Mouse (Mus musculus): ENCODE measurements around the gene Fads1. TPM values are rescaled to one million over a fixed set of nuclear protein-coding genes. Genes with fewer than 3 reads are reported as not detected.
A peak's percentile ranks its signal among the peaks of the same experiment; 100 is the strongest.

Gene Fads1
- 52.9 and 56.8 TPM in 2 replicates for polyA plus RNA-seq (2011; ENCODE audit: insufficient read depth, insufficient read length, low read depth, missing spikeins)

DNA sequence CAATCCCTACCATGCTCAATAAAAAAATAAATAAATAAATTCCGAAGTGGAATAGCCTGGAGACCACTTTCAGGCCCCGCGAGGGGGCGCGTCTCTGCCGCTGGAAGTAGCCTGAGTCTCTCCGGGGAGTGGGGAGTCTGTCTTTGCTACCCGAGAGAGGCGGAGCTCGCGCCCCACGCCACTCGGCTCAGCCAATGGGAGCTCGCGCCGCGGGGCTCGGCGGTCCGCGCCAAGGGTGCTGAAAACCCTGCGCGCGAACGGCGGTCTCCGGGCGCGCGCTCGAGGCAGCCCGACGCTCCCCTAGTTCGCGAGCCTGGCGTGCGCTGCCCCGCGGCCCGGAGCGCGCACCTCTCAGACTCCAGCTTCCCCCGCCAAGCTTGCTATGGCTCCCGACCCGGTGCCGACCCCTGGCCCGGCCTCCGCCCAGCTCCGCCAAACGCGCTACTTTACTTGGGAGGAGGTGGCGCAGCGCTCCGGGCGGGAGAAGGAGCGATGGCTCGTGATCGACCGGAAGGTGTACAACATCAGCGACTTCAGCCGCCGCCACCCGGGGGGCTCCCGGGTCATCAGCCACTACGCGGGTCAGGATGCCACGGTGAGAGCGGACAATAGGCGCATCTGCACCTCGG lies at the start of gene Fads1:
Gene Fads1 (plus strand): TSS at position 219 of the 629 bp plus-strand sequence.
- peak within 1 kb of the TSS; percentile 69 for H3K4me3 ChIP-seq (ENCODE audit: low read depth, low read length)
- peak within 1 kb of the TSS; percentile 73 for H3K9ac ChIP-seq (ENCODE audit: low read depth, poor library complexity, severe bottlenecking)
- TF ChIP-seq EP300 (IDR thresholded peaks at IDR 0.05; ENCODE audit: insufficient read depth, low read depth, low read length) (0 out of 2 replicates have a peak, but pooled peaks have one; percentile 21), CTCF (IDR thresholded peaks at IDR 0.05; ENCODE audit: low read depth, low read length) (peak; percentile 38), POLR2A (IDR thresholded peaks at IDR 0.05; ENCODE audit: insufficient read depth, low read length) (no peak)
- H3K27me3 ChIP-seq (ENCODE audit: control insufficient read depth, insufficient read depth, low read length, poor library complexity, severe bottlenecking) = no peaks in the 10 kb centered on the region
- no peaks in the 10 kb centered on the region for H3K4me1 ChIP-seq (ENCODE audit: control insufficient read depth, insufficient read depth, low read length)
- no peaks in the 10 kb centered on the region for H3K9me3 ChIP-seq (replicated peaks; ENCODE audit: control insufficient read depth, insufficient read depth, low read length, poor library complexity, severe bottlenecking)
- peak within 1 kb of the TSS; percentile 87 for H3K27ac ChIP-seq (ENCODE audit: insufficient read depth, low read length)
- H3K36me3 ChIP-seq (ENCODE audit: control insufficient read depth, insufficient read depth, low read length, poor library complexity, severe bottlenecking) = peaks cover 5% of the 10 kb centered on the region; the same call in 1 of the 2 replicates

DNA sequence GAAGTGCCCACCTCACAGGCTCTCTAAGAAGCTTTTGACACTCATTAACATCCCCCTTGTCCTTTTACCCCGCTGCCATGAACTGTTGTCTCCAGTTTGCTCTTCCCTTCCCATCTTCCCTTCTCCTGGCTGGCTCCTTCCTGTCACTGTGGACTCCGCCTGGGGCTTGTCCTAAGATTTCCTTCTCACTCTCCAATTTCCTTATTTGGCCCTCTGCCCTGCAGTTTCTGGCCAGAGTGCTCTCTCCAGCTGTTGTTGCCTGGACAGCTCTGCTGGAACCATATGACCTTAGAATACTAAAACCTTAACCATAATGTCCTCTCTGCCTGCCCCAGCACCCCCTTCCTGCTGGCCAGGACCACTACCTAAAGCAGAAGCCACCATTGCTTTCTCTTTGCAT lies 48.0 kb upstream of the Fads1 start:
- H3K9ac ChIP-seq (ENCODE audit: low read depth, poor library complexity, severe bottlenecking) = no peak overlapping the region
- no peaks in the 10 kb centered on the region for H3K9me3 ChIP-seq (replicated peaks; ENCODE audit: control insufficient read depth, insufficient read depth, low read length, poor library complexity, severe bottlenecking)
- no peaks in the 10 kb centered on the region for H3K36me3 ChIP-seq (ENCODE audit: control insufficient read depth, insufficient read depth, low read length, poor library complexity, severe bottlenecking)
- no peak overlapping the region for H3K4me3 ChIP-seq (ENCODE audit: low read depth, low read length)
- no peaks in the 10 kb centered on the region for H3K27me3 ChIP-seq (ENCODE audit: control insufficient read depth, insufficient read depth, low read length, poor library complexity, severe bottlenecking)
- no peak for TF ChIP-seq EP300 (IDR thresholded peaks at IDR 0.05; ENCODE audit: insufficient read depth, low read depth, low read length)
- TF ChIP-seq POLR2A (IDR thresholded peaks at IDR 0.05; ENCODE audit: insufficient read depth, low read length) = no peak
- no peak for TF ChIP-seq CTCF (IDR thresholded peaks at IDR 0.05; ENCODE audit: low read depth, low read length)
- peak overlapping the region; percentile 13; the same call in 1 of the 2 replicates for H3K27ac ChIP-seq (ENCODE audit: insufficient read depth, low read length)
- H3K4me1 ChIP-seq (ENCODE audit: control insufficient read depth, insufficient read depth, low read length) = peaks cover 2% of the 10 kb centered on the region

GRCm38 (mm10) chr19:10137423-10137822 lies 45.3 kb upstream of the Fads1 start:
- H3K4me1 ChIP-seq (ENCODE audit: control insufficient read depth, insufficient read depth, low read length) = peaks cover 2% of the 10 kb centered on the region
- H3K27ac ChIP-seq (ENCODE audit: insufficient read depth, low read length) = peak overlapping the region; percentile 26
- no peaks in the 10 kb centered on the region for H3K9me3 ChIP-seq (replicated peaks; ENCODE audit: control insufficient read depth, insufficient read depth, low read length, poor library complexity, severe bottlenecking)
- H3K4me3 ChIP-seq (ENCODE audit: low read depth, low read length) = 0 out of 2 replicates have a peak overlapping the region, but pooled peaks have one; percentile 5
- H3K27me3 ChIP-seq (ENCODE audit: control insufficient read depth, insufficient read depth, low read length, poor library complexity, severe bottlenecking) = no peaks in the 10 kb centered on the region
- H3K9ac ChIP-seq (ENCODE audit: low read depth, poor library complexity, severe bottlenecking) = no peak overlapping the region
- TF ChIP-seq POLR2A (IDR thresholded peaks at IDR 0.05; ENCODE audit: insufficient read depth, low read length) = no peak
- peak; percentile 87 for TF ChIP-seq EP300 (IDR thresholded peaks at IDR 0.05; ENCODE audit: insufficient read depth, low read depth, low read length)
- H3K36me3 ChIP-seq (ENCODE audit: control insufficient read depth, insufficient read depth, low read length, poor library complexity, severe bottlenecking) = no peaks in the 10 kb centered on the region

GRCm38 (mm10) chr19:10139736-10140135 lies 43.0 kb upstream of the Fads1 start:
- Histone ChIP-seq H3K4me1 (ENCODE audit: control insufficient read depth, insufficient read depth, low read length) (peaks cover 2% of the 10 kb centered on the region), H3K4me3 (ENCODE audit: low read depth, low read length) (no peak overlapping the region), H3K36me3 (ENCODE audit: control insufficient read depth, insufficient read depth, low read length, poor library complexity, severe bottlenecking) (no peaks in the 10 kb centered on the region)

GRCm38 (mm10) chr19:10143667-10144066 lies 39.0 kb upstream of the Fads1 start:
- peaks cover 2% of the 10 kb centered on the region for H3K4me1 ChIP-seq (ENCODE audit: control insufficient read depth, insufficient read depth, low read length)
- no peaks in the 10 kb centered on the region for H3K9me3 ChIP-seq (replicated peaks; ENCODE audit: control insufficient read depth, insufficient read depth, low read length, poor library complexity, severe bottlenecking)
- H3K27me3 ChIP-seq (ENCODE audit: control insufficient read depth, insufficient read depth, low read length, poor library complexity, severe bottlenecking) = no peaks in the 10 kb centered on the region
- H3K27ac ChIP-seq (ENCODE audit: insufficient read depth, low read length) = no peak overlapping the region
- H3K4me3 ChIP-seq (ENCODE audit: low read depth, low read length) = no peak overlapping the region
- H3K9ac ChIP-seq (ENCODE audit: low read depth, poor library complexity, severe bottlenecking) = no peak overlapping the region
- no peak for TF ChIP-seq CTCF (IDR thresholded peaks at IDR 0.05; ENCODE audit: low read depth, low read length)
- no peak for TF ChIP-seq EP300 (IDR thresholded peaks at IDR 0.05; ENCODE audit: insufficient read depth, low read depth, low read length)
- TF ChIP-seq POLR2A (IDR thresholded peaks at IDR 0.05; ENCODE audit: insufficient read depth, low read length) = no peak
- no peaks in the 10 kb centered on the region for H3K36me3 ChIP-seq (ENCODE audit: control insufficient read depth, insufficient read depth, low read length, poor library complexity, severe bottlenecking)

More at GRCm38 (mm10) chr19:10139736-10140135, 43.0 kb upstream of the Fads1 start:
- no peak for TF ChIP-seq POLR2A (IDR thresholded peaks at IDR 0.05; ENCODE audit: insufficient read depth, low read length)
- no peak for TF ChIP-seq CTCF (IDR thresholded peaks at IDR 0.05; ENCODE audit: low read depth, low read length)
- no peak for TF ChIP-seq EP300 (IDR thresholded peaks at IDR 0.05; ENCODE audit: insufficient read depth, low read depth, low read length)
- no peak overlapping the region for H3K27ac ChIP-seq (ENCODE audit: insufficient read depth, low read length)
- no peaks in the 10 kb centered on the region for H3K27me3 ChIP-seq (ENCODE audit: control insufficient read depth, insufficient read depth, low read length, poor library complexity, severe bottlenecking)
- no peak overlapping the region for H3K9ac ChIP-seq (ENCODE audit: low read depth, poor library complexity, severe bottlenecking)
- H3K9me3 ChIP-seq (replicated peaks; ENCODE audit: control insufficient read depth, insufficient read depth, low read length, poor library complexity, severe bottlenecking) = no peaks in the 10 kb centered on the region

DNA sequence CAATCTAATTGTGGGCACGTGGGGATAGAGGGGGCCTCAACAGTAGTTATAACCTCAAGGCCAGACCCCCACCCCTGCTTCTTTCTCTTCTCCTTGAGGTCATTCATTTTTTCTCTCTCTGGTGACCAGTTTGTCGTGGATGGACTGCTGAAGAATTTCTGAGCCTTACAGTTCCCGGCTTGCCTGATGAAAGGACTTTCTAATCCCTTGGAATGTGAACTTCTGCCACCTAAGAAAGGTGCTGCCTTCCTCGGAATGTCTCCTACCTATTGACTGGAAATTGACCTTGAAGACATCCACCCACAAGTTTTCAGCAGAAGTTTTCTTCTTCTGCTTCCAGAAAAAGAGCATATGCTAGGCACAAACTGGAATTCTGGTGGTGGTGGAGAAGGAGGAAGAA lies 38.2 kb upstream of the Fads1 start:
- H3K4me3 ChIP-seq (ENCODE audit: low read depth, low read length) = no peak overlapping the region
- no peaks in the 10 kb centered on the region for H3K27me3 ChIP-seq (ENCODE audit: control insufficient read depth, insufficient read depth, low read length, poor library complexity, severe bottlenecking)
- no peak for TF ChIP-seq EP300 (IDR thresholded peaks at IDR 0.05; ENCODE audit: insufficient read depth, low read depth, low read length)
- TF ChIP-seq CTCF (IDR thresholded peaks at IDR 0.05; ENCODE audit: low read depth, low read length) = no peak
- TF ChIP-seq POLR2A (IDR thresholded peaks at IDR 0.05; ENCODE audit: insufficient read depth, low read length) = no peak
- no peak overlapping the region for H3K27ac ChIP-seq (ENCODE audit: insufficient read depth, low read length)
- peaks cover 2% of the 10 kb centered on the region for H3K4me1 ChIP-seq (ENCODE audit: control insufficient read depth, insufficient read depth, low read length)
- no peaks in the 10 kb centered on the region for H3K9me3 ChIP-seq (replicated peaks; ENCODE audit: control insufficient read depth, insufficient read depth, low read length, poor library complexity, severe bottlenecking)
- no peaks in the 10 kb centered on the region for H3K36me3 ChIP-seq (ENCODE audit: control insufficient read depth, insufficient read depth, low read length, poor library complexity, severe bottlenecking)
- H3K9ac ChIP-seq (ENCODE audit: low read depth, poor library complexity, severe bottlenecking) = no peak overlapping the region

All from ES-Bruce4 (cell line).